Mouse (Mus musculus): ENCODE measurements around the gene Gns. TPM values are rescaled to one million over a fixed set of nuclear protein-coding genes. Genes with fewer than 3 reads are reported as not detected.

The Gns gene
- polyA plus RNA-seq, 1 experiment: 39.2 TPM

DNA sequence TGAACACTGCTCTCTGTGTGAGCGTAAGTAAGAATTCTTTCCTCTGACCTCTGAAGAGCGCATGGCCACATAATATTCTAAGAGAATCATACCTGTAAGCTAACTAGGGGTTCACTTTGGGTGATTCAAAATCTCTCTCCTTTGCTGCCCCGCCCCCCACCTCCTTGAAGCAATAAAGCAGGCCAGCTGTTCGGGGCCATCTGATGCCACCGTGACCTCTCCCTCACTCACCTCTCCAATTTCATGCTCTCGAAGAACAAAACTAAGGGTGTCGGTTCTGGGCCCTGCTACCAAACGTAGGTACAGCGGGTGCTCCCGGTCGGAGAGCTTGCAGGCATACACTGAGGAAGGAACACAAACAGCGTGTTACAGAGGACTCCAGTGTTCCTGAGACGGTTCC, 49.2 kb downstream of the Gns start:
- 86% methylated on average over 13 of the region's 13 CpGs for WGBS
- TF ChIP-seq POLR2A (IDR thresholded peaks at IDR 0.05; ENCODE audit: borderline replicate concordance, control insufficient read depth, low read depth, low read length) (no peak), CTCF (IDR thresholded peaks at IDR 0.05; ENCODE audit: control insufficient read depth, insufficient read depth, low read length) (no peak)
- no peak overlapping the region for H3K27ac ChIP-seq (ENCODE audit: control insufficient read depth, insufficient read depth, low read depth, low read length, poor library complexity)
- H3K4me3 ChIP-seq (replicated peaks; ENCODE audit: control insufficient read depth, low read depth, low read length): no peak overlapping the region
- H3K4me1 ChIP-seq (ENCODE audit: control insufficient read depth, insufficient read depth, low read length): peaks cover 2% of the 10 kb centered on the region

DNA sequence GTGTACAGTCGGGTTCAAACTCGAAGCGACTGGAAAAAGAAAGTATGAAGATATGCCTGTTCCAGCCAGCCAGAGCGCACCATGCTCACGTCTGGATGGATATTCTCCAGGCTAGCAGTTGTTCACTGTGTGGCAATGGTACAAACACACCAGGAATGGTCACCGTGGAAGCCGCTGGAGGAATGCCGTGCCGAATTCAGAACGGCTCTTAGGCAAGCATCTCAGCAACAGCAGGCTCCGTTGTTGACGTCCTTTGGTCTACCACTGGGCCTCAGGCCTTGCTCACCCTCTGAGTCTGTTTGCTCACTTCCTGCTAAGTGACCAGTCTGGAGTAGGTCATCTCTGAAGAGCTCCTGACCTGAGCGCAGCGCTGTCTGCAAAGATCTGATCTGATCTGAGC, 53.9 kb downstream of the Gns start:
- no peak overlapping the region for H3K27ac ChIP-seq (ENCODE audit: control insufficient read depth, insufficient read depth, low read depth, low read length, poor library complexity)
- 86% methylated on average over 14 of the region's 14 CpGs for WGBS
- H3K4me3 ChIP-seq (replicated peaks; ENCODE audit: control insufficient read depth, low read depth, low read length): no peak overlapping the region
- H3K4me1 ChIP-seq (ENCODE audit: control insufficient read depth, insufficient read depth, low read length): peaks cover 7% of the 10 kb centered on the region
- no peak for TF ChIP-seq CTCF (IDR thresholded peaks at IDR 0.05; ENCODE audit: control insufficient read depth, insufficient read depth, low read length)
- no peak for TF ChIP-seq POLR2A (IDR thresholded peaks at IDR 0.05; ENCODE audit: borderline replicate concordance, control insufficient read depth, low read depth, low read length)

DNA sequence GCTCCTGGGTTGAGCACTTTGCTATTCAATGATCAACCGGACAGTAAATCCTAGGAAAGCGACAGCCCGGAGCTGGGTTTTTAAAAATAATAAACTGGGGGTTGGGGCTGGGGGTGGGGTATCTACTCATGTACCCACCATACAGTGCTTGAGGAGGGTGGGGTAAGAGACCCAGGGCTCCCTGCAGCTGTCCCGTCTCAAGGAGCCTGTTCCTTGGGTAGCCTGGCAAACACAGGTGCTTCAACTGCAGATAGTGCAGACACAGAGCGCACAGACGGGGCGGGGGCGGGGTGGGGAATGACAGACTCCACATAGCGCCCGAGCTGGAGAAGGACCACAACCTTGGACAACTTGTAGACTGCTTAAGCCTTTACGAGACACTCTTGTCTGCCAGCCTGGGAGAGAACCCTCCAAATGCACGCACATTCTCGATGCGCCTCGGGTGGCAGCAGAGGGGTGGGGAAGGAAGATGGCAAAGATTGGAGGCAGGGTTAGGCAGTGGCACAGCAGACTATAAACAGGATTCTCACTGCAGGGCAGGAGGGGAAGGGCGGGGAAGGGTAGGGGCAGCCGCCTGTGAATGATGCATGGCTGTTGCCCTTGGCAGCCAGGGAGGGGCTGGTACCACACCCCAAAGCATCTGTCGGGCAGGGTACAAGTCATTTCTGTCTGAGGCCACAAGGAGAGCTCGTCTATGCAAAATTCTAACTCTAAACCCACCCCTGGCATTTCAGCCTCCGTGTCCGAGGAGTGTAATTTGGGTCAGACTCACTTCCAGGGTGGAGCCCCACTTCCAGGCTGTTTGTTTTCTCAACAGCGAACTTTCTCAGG, 55.0 kb downstream of the Gns start:
- peak overlapping the region; percentile 57 for H3K27ac ChIP-seq (ENCODE audit: control insufficient read depth, insufficient read depth, low read depth, low read length, poor library complexity)

DNA sequence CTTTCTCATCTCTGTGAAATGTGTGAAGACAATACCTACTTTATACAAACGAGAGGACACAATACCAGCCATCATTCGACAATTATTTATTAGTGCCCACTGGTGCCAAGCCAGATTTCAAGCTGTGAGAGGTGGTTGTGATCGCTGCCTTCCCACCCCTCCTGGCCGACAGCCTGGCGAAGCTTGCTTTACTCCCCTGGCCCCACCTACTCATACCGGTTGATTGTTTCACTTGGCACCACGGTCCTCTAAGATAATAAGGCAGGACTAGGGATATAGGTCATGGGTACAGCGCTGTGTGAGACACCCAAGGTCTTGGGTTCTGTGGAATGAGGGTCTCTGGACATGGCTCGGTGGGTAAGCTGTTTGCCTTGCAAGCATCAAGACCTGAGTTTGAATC, 56.1 kb downstream of the Gns start:
- TF ChIP-seq CTCF (IDR thresholded peaks at IDR 0.05; ENCODE audit: control insufficient read depth, insufficient read depth, low read length) (no peak), POLR2A (IDR thresholded peaks at IDR 0.05; ENCODE audit: borderline replicate concordance, control insufficient read depth, low read depth, low read length) (no peak)
- Histone ChIP-seq H3K4me3 (replicated peaks; ENCODE audit: control insufficient read depth, low read depth, low read length) (no peak overlapping the region), H3K27ac (ENCODE audit: control insufficient read depth, insufficient read depth, low read depth, low read length, poor library complexity) (0 out of 2 replicates have a peak overlapping the region, but pooled peaks have one; percentile 6), H3K4me1 (ENCODE audit: control insufficient read depth, insufficient read depth, low read length) (peaks cover 12% of the 10 kb centered on the region)
- 81% methylated on average over 9 of the region's 9 CpGs for WGBS

More for the DNA sequence above, 55.0 kb downstream of the Gns start:
- H3K4me1 ChIP-seq (ENCODE audit: control insufficient read depth, insufficient read depth, low read length): peaks cover 10% of the 10 kb centered on the region
- TF ChIP-seq CTCF (IDR thresholded peaks at IDR 0.05; ENCODE audit: control insufficient read depth, insufficient read depth, low read length) (no peak), POLR2A (IDR thresholded peaks at IDR 0.05; ENCODE audit: borderline replicate concordance, control insufficient read depth, low read depth, low read length) (no peak)
- no peak overlapping the region for H3K4me3 ChIP-seq (replicated peaks; ENCODE audit: control insufficient read depth, low read depth, low read length)
- WGBS: 62% methylated on average over 22 of the region's 22 CpGs

DNA sequence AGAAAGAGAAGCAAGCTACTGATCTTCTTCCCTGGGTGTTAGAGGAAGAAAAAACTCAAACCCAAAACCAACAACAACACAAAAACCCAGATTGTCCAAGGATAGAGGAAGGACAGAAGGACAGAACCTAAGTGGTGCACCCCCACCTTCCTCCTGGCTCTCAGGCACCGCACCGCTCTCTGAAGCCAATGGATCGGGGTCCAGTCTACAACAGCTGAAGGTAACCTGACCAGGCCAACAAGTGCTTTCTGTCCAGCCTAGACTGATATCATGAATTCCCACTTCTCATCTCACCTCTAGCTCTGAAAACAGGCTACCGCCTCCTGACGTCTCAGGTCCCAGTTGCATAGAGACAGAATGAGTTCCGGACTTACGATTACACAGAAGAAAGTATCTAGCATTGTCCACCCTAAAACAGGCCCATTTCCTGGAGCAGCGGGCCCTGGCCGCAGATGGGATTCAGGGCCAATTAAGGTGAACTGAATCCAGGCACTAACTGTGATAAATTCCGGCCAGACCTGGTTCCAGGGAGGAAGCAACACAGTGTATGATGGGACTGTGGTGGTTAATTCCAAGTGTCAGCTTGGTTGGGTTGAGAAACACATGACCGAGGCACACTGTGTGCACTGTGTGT, 56.9 kb downstream of the Gns start:
- WGBS: 84% methylated on average over 11 of the region's 11 CpGs
- no peak overlapping the region for H3K27ac ChIP-seq (ENCODE audit: control insufficient read depth, insufficient read depth, low read depth, low read length, poor library complexity)
- no peak overlapping the region for H3K4me3 ChIP-seq (replicated peaks; ENCODE audit: control insufficient read depth, low read depth, low read length)
- H3K4me1 ChIP-seq (ENCODE audit: control insufficient read depth, insufficient read depth, low read length): peaks cover 14% of the 10 kb centered on the region
- TF ChIP-seq POLR2A (IDR thresholded peaks at IDR 0.05; ENCODE audit: borderline replicate concordance, control insufficient read depth, low read depth, low read length) (no peak), CTCF (IDR thresholded peaks at IDR 0.05; ENCODE audit: control insufficient read depth, insufficient read depth, low read length) (no peak)

DNA sequence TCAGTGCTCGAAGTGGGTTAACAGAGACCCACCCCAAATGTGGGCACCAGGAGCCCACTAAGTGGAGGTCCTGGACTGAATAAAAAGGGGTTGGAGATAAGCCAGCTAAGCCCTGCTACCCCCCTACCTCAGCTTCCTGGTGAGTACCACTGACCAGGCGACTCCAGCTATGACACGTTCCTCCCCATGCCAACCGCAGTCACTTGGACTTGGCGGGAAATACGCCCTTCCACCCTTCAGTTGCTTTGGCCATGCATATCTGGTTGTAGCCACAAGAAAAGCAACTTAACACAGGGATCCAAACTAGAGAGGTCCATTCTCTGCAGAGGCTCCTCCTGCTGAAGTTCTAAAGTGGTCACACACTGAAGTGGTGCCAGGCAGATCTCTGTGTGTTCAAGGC, 57.4 kb downstream of the Gns start:
- 85% methylated on average over 6 of the region's 6 CpGs for WGBS
- no peak for TF ChIP-seq CTCF (IDR thresholded peaks at IDR 0.05; ENCODE audit: control insufficient read depth, insufficient read depth, low read length)
- TF ChIP-seq POLR2A (IDR thresholded peaks at IDR 0.05; ENCODE audit: borderline replicate concordance, control insufficient read depth, low read depth, low read length): no peak
- H3K27ac ChIP-seq (ENCODE audit: control insufficient read depth, insufficient read depth, low read depth, low read length, poor library complexity): no peak overlapping the region
- H3K4me3 ChIP-seq (replicated peaks; ENCODE audit: control insufficient read depth, low read depth, low read length): no peak overlapping the region
- H3K4me1 ChIP-seq (ENCODE audit: control insufficient read depth, insufficient read depth, low read length): peaks cover 12% of the 10 kb centered on the region

DNA sequence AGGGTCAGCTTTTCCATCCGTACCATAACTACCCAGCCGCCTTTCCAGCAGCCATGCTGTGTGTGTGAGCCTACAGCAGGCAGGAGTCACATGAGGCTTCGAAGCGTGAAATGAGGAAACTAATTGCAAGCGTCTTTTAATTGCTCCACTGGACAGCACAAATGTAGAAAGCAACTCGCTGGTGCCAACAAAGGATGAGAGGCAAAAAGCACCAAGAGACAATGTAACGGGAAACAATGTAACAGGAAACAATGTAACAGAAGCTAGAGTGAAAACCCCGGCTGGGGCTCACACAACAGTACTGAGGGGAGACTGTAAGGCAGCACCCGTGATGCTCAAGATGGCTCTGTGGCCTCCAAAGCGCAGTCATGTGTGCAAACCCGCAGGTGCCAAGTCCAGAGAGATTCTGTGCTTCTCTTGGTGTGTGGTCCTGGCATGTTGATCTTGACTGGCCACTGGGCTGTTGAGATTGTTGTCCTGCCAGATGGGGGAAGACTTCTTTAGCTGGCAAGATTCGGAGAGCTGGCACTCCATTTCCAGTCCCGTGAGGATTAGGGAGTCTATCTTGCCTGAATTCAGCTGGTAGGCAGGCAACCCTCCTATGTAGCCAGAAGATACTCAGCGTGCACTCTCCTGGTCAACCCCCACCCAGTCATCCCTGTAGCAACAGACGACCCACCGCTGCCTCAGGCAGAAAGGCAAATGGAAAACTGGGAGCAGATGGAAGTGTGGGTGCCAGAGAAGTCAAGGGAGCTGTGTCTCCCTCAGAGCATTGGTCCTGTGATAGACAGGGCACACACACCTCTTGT, 58.9 kb downstream of the Gns start:
- TF ChIP-seq POLR2A (IDR thresholded peaks at IDR 0.05; ENCODE audit: borderline replicate concordance, control insufficient read depth, low read depth, low read length) (no peak), CTCF (IDR thresholded peaks at IDR 0.05; ENCODE audit: control insufficient read depth, insufficient read depth, low read length) (no peak)
- no peak overlapping the region for H3K4me3 ChIP-seq (replicated peaks; ENCODE audit: control insufficient read depth, low read depth, low read length)
- H3K27ac ChIP-seq (ENCODE audit: control insufficient read depth, insufficient read depth, low read depth, low read length, poor library complexity): peak overlapping the region; percentile 69
- peaks cover 20% of the 10 kb centered on the region for H3K4me1 ChIP-seq (ENCODE audit: control insufficient read depth, insufficient read depth, low read length)
- 53% methylated on average over 16 of the region's 16 CpGs for WGBS

DNA sequence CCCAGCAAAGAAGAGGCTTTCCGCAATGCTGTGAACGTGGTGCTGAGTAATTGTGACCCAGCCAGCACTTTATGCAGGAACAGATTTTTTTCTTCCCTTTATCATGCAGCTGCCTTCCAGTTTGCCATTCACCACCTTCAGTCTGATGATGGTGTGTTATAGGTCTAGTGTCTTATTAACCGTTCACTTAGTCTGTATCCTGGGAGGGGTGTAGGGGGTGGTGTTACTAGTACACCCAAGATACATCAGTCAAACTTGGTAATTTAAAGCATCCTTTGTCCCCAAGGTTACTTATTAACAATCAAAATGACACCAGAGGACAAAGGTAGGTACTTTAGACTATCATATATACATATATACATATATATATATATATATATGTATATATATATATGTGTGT, 59.6 kb downstream of the Gns start:
- H3K4me3 ChIP-seq (replicated peaks; ENCODE audit: control insufficient read depth, low read depth, low read length): no peak overlapping the region
- TF ChIP-seq POLR2A (IDR thresholded peaks at IDR 0.05; ENCODE audit: borderline replicate concordance, control insufficient read depth, low read depth, low read length) (no peak), CTCF (IDR thresholded peaks at IDR 0.05; ENCODE audit: control insufficient read depth, insufficient read depth, low read length) (no peak)
- H3K27ac ChIP-seq (ENCODE audit: control insufficient read depth, insufficient read depth, low read depth, low read length, poor library complexity): no peak overlapping the region
- peaks cover 22% of the 10 kb centered on the region for H3K4me1 ChIP-seq (ENCODE audit: control insufficient read depth, insufficient read depth, low read length)
- 73% methylated on average over 3 of the region's 3 CpGs for WGBS
